Mouse (Mus musculus) intestine, embryonic 15.5 days (tissue): ENCODE measurements around the gene Kif15. TPM values are rescaled to one million over a fixed set of nuclear protein-coding genes. Genes with fewer than 3 reads are reported as not detected.

Experiments
- ATAC-seq: fragments of 200-750 bp; cut with Nextera tagmentation; 2 replicates; pipeline ENCODE4 v1.8.0; 2017; ENCODE audit warnings: moderate TSS enrichment, moderate library complexity
- H3K27ac ChIP-seq: fragments of 300-500 bp; sonication (generic); 2 replicates; pipeline ENCODE4 v1.5.1; 2015; ENCODE audit warnings: mild to moderate bottlenecking, inconsistent platforms
- H3K27me3 ChIP-seq: fragments of 300-500 bp; sonication (generic); replicated peaks from 2 replicates; pipeline ENCODE4 v1.6.1; 2015; ENCODE audit warnings: inconsistent platforms
- H3K36me3 ChIP-seq: fragments of 300-500 bp; sonication (generic); 2 replicates; pipeline ENCODE4 v1.6.1; 2015; ENCODE audit warnings: inconsistent platforms
- H3K4me1 ChIP-seq: fragments of 300-500 bp; sonication (generic); replicated peaks from 2 replicates; pipeline ENCODE4 v1.6.1; 2015; ENCODE audit warnings: inconsistent platforms
- H3K4me2 ChIP-seq: fragments of 300-500 bp; sonication (generic); replicated peaks from 2 replicates; pipeline ENCODE4 v1.6.1; 2015; ENCODE audit warnings: mild to moderate bottlenecking, inconsistent platforms
- H3K4me3 ChIP-seq: fragments of 300-500 bp; sonication (generic); replicated peaks from 2 replicates; pipeline ENCODE4 v1.5.1; 2015; ENCODE audit warnings: inconsistent platforms
- H3K9ac ChIP-seq: fragments of 300-500 bp; sonication (generic); 2 replicates; pipeline ENCODE4 v1.6.1; 2015; ENCODE audit warnings: inconsistent platforms
- H3K9me3 ChIP-seq: fragments of 300-500 bp; sonication (generic); 2 replicates; pipeline ENCODE4 v1.6.1; 2016; ENCODE audit warnings: inconsistent platforms
- WGBS: fragments of 180-500 bp; shearing (Covaris S2); methylation state at CpG from one replicate; pipeline ENCODE4 v1.1.7; 2015; 5-methylcytosine and 5-hydroxymethylcytosine counted together
- polyA plus RNA-seq: library from polyadenylated mRNA; unstranded; fragments of >200 nt; fragmentation: Nextera tagmentation; extraction: Ambion mirVana; gene quantifications from 2 replicates; pipeline ENCODE4 v1.2.1, GENCODE M21; 2015

The Kif15 gene
- 44.9 and 46.1 TPM in 2 replicates for polyA plus RNA-seq

DNA sequence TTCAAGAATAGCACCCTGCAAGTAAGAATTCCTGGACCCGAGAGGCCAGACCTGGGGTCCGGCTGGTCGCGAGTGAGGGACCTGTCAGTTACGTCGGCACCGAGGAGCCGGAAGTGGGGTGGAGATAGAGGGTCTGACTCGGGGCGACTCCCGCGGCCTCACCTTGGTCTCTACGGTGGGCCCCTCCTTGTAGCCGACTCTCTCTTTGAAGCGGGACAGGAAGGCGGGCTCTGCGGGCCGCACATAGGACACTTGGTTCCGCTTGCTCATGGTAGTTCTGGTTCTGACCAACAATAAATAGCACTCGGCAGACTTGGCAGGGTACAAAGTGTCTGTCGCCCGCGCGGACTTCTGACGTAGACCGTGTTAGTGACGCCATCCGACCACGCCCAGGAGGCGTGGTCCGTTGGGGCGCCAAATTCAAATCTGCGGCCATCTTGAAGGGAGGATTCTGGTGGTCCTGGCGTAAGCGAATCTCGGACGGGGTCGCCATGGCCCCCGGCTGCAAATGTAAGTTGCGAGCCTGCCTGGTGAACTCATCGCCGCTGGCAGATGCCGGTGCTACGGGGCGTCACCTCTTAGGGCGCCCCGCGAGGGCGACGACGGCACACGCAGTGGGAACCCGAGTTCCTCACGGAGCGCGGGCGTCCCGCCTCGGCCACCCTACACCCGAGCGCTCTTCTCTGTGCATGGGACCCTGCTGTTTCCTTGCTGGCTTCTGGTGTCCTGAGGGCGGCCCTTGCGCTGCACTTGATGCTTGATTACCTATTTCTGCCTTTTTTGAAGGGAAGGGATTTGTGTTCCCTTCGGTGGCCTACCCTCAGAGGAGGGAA lies at the start of gene Kif15, which contains the start of gene 1110059G10Rik:
Gene Kif15 (plus strand): TSS at position 404 of the 833 bp plus-strand sequence.
Gene 1110059G10Rik (minus strand): TSS at position 358 of the 833 bp plus-strand sequence.
- ATAC-seq: peak; percentile 98
- no peaks in the 10 kb centered on the region for H3K27me3 ChIP-seq
- H3K4me3 ChIP-seq: peak within 1 kb of the TSS; percentile 78
- WGBS: under 1% methylated on average over 63 of the region's 64 CpGs
- H3K9ac ChIP-seq: peak within 1 kb of the TSS; percentile 61
- peak within 1 kb of the TSS; percentile 71 for H3K4me2 ChIP-seq
- H3K27ac ChIP-seq: peak within 1 kb of the TSS; percentile 55
- 0 out of 2 replicates have a peak, but pooled peaks cover 9% of the 10 kb centered on the region for H3K36me3 ChIP-seq
- no peaks in the 10 kb centered on the region for H3K9me3 ChIP-seq
- H3K4me1 ChIP-seq: peaks cover 7% of the 10 kb centered on the region

DNA sequence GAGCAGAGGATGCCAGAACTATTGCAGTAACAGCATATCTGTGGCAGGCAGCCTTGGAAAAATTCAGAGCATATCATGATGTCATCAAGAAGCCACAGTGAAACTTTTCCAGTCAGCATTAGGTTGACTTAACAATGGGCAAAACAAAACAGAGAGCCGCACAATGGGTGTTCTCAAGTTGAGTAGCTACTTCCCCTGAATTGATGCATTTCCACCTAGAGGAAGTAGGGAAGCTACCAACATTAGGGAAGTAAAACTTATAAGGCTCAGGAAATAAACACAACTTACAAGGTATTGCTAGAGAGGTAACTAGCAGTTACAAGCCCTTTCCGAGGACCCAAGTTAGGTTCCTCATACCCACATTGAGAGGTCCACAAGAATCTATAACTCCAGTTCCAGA lies 49.8 kb upstream of the Kif15 start:
- Histone ChIP-seq H3K9ac (no peak overlapping the region), H3K27me3 (no peaks in the 10 kb centered on the region), H3K27ac (no peak overlapping the region), H3K4me1 (no peaks in the 10 kb centered on the region; the same call in 1 of the 2 replicates), H3K9me3 (no peaks in the 10 kb centered on the region), H3K4me3 (no peak overlapping the region), H3K36me3 (no peaks in the 10 kb centered on the region), H3K4me2 (no peak overlapping the region)
- ATAC-seq: no peak
- 87% methylated on average over 2 of the region's 2 CpGs for WGBS

DNA sequence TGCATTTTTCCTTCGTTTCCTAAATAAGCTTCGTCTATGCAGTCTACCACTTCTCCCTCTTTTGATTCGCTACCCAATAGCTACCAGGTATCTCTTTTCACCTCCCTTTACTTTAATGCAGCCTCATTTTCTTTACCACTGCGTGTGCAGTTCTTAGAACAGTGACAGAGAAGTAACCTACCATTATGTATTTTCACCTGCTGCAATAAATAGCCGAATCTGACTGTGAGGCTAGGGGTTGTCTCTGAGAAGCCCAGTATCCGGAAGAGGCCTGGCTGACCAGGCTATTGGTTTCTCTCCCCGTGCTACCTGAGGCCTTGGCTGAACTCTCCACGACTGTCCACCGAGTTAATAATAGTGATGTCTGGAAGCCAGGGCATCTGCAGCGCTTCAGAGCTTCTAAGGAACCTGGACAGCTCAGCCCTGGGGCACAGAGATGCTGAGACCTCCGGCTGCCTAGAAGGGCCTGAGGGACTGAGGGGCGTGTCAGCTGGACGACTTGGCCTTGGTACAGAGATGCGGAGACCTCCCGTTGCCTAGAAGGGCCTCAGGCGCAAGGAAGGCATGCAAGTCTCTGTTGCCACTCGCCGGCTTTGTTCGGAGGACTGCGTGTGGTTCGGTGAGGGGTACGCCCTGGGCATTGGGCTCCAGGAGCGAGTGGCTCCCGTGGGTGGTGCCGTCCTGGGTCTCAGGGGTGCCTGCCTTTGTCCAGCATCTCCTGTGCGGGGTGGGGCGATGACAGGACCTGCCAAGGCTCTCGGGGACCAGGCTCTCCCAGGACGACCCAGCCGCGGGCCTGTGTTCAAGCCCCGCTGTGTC lies 47.9 kb upstream of the Kif15 start:
- ATAC-seq: peak; percentile 93
- WGBS: 14% methylated on average over 32 of the region's 32 CpGs
- Histone ChIP-seq H3K9ac (peak overlapping the region; percentile 62), H3K36me3 (no peaks in the 10 kb centered on the region), H3K4me1 (no peaks in the 10 kb centered on the region; the same call in 1 of the 2 replicates), H3K27ac (no peak overlapping the region), H3K9me3 (no peaks in the 10 kb centered on the region), H3K27me3 (no peaks in the 10 kb centered on the region), H3K4me2 (peak overlapping the region; percentile 87), H3K4me3 (peak overlapping the region; percentile 58)

DNA sequence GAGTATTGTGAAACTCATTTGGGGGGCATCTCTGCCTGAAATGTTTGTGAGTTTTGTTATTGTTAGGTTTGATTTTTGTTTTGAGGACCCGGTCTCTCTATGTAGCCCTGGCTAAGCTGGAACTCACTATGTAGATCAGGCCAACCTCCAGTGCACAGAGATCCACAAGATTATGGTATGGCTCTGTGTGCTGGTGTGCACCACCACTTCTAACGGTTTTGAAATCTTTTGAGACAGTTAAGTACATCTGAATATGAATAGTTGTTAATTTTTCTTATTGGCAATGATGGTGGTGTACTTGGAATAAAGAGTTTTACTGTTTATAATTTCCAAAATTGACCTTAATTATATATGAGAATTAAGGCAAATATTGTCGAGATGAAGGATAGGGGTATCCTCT lies 28.4 kb upstream of the Kif15 start:
- H3K4me1 ChIP-seq: no peaks in the 10 kb centered on the region
- no peak overlapping the region for H3K27ac ChIP-seq
- H3K4me3 ChIP-seq: peak overlapping the region; percentile 78
- H3K4me2 ChIP-seq: peak overlapping the region; percentile 80
- no peaks in the 10 kb centered on the region for H3K9me3 ChIP-seq
- no peaks in the 10 kb centered on the region for H3K27me3 ChIP-seq
- WGBS: 31% methylated on average over 3 of the region's 3 CpGs
- peak; percentile 70; the same call in 1 of the 2 replicates for ATAC-seq
- H3K36me3 ChIP-seq: peaks cover 23% of the 10 kb centered on the region
- no peak overlapping the region for H3K9ac ChIP-seq

DNA sequence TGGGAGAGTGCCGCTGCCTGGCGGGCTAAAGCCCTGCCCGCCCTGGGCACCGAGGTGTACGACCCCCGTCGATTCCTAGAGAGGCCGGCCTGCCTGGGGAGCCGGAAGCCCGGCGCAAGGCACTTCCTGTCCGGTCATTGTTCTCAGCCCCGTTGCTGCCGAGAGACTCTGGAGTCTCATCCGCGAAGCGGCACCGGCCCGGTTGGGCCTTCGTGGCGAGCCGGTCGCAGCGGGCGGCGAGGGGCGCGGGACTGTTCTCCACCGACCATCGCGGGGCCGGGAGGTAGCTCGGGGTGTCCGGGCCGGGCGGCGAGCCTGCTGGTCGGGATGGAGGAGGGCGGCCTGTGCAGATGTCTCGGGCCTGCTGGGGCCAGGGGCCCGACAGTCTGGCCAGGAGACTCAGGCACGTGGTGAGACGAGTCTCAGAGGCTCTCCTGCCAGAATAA lies 27.9 kb upstream of the Kif15 start, which contains the start of gene Zfp105:
Gene Zfp105 (plus strand): TSS at position 137 of the 446 bp plus-strand sequence.
- ATAC-seq: peak; percentile 97
- peak within 1 kb of the TSS; percentile 89 for H3K9ac ChIP-seq
- H3K27ac ChIP-seq: peak within 1 kb of the TSS; percentile 79
- H3K4me3 ChIP-seq: peak within 1 kb of the TSS; percentile 78
- no peaks in the 10 kb centered on the region for H3K27me3 ChIP-seq
- no peaks in the 10 kb centered on the region for H3K4me1 ChIP-seq
- H3K36me3 ChIP-seq: peaks cover 26% of the 10 kb centered on the region
- peak within 1 kb of the TSS; percentile 80 for H3K4me2 ChIP-seq
- H3K9me3 ChIP-seq: no peaks in the 10 kb centered on the region
- WGBS: under 1% methylated on average over 43 of the region's 43 CpGs

DNA sequence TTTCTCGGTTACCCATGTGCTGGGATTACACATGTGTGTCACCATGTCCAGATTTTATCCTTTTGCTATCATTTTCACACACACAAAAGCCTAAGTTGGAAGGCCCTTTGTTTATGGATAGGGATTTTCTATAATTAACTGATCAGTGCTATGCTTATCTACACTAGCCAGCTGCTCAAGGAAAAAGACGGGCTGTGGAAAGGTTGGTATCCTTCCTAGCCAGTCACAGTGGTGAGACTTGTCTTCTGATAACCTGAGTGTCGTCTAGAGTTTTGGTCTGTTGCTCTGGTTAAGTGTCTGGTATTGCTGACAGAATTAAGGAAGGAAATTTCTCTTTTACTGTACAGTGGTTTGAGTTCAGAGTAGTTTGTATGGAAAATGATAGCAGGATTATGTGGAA lies 21.9 kb upstream of the Kif15 start:
- no peak overlapping the region for H3K27ac ChIP-seq
- 95% methylated on average over 3 of the region's 3 CpGs for WGBS
- peaks cover 47% of the 10 kb centered on the region for H3K36me3 ChIP-seq
- ATAC-seq: no peak
- no peaks in the 10 kb centered on the region for H3K27me3 ChIP-seq
- no peak overlapping the region for H3K4me3 ChIP-seq
- no peaks in the 10 kb centered on the region for H3K4me1 ChIP-seq
- no peak overlapping the region for H3K9ac ChIP-seq
- no peak overlapping the region for H3K4me2 ChIP-seq
- no peaks in the 10 kb centered on the region for H3K9me3 ChIP-seq

DNA sequence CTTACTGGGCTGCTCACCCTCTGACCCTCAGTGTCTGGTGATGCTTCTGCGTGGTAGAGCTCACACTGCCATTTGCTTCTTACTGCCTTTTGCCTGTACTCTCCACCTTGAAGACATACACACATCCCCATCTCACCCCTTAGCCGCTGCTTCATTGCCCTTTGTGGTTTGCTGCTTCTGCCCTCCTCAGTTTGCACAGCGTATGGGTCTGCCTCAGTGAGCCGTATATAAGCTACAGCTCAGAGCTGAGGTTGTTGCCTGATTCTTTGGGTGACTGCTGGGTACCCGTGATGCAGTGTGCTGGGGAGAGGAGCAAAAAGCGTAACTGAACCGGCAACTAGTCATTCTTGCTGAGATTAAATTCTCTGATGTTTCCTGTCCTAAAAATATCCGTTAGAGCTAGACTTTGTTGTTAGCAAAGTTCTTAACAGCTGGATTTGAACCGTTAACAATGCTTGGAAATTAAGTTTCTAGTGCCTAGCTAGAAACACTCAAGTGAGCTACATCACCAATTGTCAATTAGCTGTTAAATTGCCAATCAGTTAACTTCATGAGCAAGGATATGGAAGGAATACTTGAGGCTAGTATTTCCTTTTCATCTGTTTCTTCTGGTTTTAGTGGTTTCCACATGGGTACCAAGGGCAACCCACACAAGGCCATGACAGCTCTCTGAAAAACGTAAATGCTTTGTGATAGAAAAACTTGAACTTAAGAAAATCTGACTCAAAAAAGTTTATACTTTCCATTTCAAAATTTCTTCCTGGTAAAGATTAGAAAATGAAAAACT lies 47.8 kb downstream of the Kif15 start:
- H3K36me3 ChIP-seq: peaks cover 21% of the 10 kb centered on the region; the same call in 1 of the 2 replicates
- H3K4me1 ChIP-seq: no peaks in the 10 kb centered on the region
- H3K4me2 ChIP-seq: no peak overlapping the region
- H3K4me3 ChIP-seq: no peak overlapping the region
- no peaks in the 10 kb centered on the region for H3K9me3 ChIP-seq
- WGBS: 93% methylated on average over 10 of the region's 10 CpGs
- no peak overlapping the region for H3K27ac ChIP-seq
- no peak for ATAC-seq
- no peaks in the 10 kb centered on the region for H3K27me3 ChIP-seq
- H3K9ac ChIP-seq: no peak overlapping the region

DNA sequence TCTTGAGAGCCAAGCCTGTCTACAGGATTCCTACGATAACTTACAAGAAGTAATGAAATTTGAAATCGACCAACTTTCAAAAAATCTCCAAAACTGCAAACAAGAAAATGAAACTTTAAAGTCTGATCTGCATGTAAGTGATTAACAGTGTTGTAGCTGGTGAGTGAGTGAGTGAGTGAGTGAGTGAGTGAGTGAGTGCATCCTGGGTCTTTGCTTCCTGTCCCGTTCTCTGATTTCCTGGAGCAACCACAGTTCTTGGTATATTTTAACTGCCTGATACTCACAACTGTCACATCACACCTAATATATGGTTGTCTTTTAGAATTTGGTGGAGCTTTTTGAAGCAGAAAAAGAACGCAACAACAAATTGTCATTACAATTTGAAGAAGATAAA lies 48.3 kb downstream of the Kif15 start:
- Histone ChIP-seq H3K4me3 (no peak overlapping the region), H3K4me1 (no peaks in the 10 kb centered on the region), H3K27ac (no peak overlapping the region), H3K27me3 (no peaks in the 10 kb centered on the region), H3K36me3 (peaks cover 24% of the 10 kb centered on the region), H3K9ac (no peak overlapping the region), H3K4me2 (no peak overlapping the region), H3K9me3 (no peaks in the 10 kb centered on the region)
- WGBS: 94% methylated on average over 4 of the region's 4 CpGs
- no peak for ATAC-seq

DNA sequence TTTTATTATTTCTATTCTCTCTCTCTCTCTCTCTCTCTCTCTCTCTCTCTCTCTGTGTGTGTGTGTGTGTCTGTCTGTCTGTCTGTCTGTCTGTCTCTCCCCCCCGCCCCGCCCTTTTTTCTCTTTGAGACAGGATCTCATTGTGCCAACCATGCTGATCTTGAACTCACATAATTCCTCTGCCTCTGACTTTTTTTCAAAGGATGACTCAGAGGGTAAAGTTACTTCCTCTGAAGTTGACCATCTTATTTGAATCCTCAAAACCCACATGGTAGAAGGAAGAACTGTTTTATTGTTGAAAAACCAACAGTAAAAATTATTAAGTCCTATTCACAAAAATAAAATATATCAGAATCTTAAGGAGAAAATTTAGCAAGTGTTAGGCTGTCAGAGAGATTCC lies 53.9 kb downstream of the Kif15 start:
- peaks cover 19% of the 10 kb centered on the region for H3K36me3 ChIP-seq
- no peak overlapping the region for H3K4me2 ChIP-seq
- ATAC-seq: no peak
- no peak overlapping the region for H3K4me3 ChIP-seq
- no peaks in the 10 kb centered on the region for H3K4me1 ChIP-seq
- no peaks in the 10 kb centered on the region for H3K9me3 ChIP-seq
- H3K9ac ChIP-seq: no peak overlapping the region
- no peak overlapping the region for H3K27ac ChIP-seq
- WGBS: 100% methylated on average over 2 of the region's 2 CpGs
- H3K27me3 ChIP-seq: no peaks in the 10 kb centered on the region

DNA sequence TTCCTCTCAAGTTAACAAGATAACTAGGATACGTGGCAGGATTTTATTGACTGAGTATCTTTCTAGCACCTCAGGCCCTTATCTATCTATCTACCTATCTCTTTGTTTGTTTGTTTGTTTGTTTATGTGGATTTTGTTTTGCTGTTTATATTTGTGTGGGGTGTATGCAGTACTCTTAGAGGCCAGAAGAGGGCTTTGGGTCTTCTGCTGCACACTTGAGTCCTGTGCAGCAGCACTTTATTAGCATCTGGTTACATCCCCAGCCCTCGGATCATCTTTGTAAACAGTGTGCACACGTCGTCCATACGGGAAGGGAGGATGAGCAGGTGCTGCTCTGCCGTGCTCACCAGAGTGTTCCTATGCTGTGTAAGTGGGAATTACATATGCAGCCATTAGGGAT lies 55.2 kb downstream of the Kif15 start:
- Histone ChIP-seq H3K27me3 (no peaks in the 10 kb centered on the region), H3K4me2 (no peak overlapping the region), H3K27ac (no peak overlapping the region), H3K4me1 (no peaks in the 10 kb centered on the region), H3K9ac (no peak overlapping the region), H3K4me3 (no peak overlapping the region), H3K9me3 (no peaks in the 10 kb centered on the region), H3K36me3 (peaks cover 29% of the 10 kb centered on the region)
- WGBS: 56% methylated on average over 6 of the region's 6 CpGs
- ATAC-seq: no peak

DNA sequence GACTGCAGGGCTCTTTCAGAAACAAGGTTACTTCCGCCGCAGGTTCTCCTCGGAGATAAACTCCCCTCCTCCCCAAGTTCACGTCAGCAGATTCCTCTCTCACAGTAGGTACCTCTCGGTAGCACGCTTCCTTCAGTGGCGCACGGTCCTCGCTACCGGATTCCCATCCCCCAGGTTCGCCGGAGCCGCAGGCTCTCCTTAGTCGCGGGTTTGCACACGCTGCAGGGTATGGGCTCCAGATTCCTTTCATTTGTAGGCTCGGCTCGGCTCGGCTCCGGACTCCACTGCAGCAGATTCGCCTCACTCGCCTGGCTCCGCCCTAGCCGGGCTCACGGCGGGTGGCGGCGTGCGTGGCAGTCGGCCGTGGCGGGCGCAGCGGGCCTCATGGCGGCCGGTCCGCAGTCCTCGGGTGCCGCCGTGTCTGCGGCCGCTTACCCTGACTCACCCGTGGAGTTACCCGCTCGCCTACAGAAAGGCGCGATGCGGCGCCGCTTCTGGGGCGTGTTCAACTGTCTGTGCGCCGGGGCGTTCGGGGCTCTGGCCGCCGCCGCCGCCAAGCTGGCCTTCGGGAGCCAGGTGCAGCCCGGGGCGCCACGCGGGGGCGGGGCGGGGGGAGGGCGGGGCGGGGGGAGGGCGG lies 70.3 kb downstream of the Kif15 start, which contains the start of gene Tmem42:
Gene Tmem42 (plus strand): TSS at position 332 of the 637 bp plus-strand sequence.
- under 1% methylated on average over 54 of the region's 69 CpGs for WGBS
- peak within 1 kb of the TSS; percentile 79 for H3K9ac ChIP-seq
- peaks cover 4% of the 10 kb centered on the region; the same call in 1 of the 2 replicates for H3K36me3 ChIP-seq
- no peaks in the 10 kb centered on the region for H3K9me3 ChIP-seq
- peak; percentile 99 for ATAC-seq
- peak within 1 kb of the TSS; percentile 74 for H3K4me2 ChIP-seq
- H3K4me3 ChIP-seq: peak within 1 kb of the TSS; percentile 79
- no peaks in the 10 kb centered on the region for H3K27me3 ChIP-seq
- 0 out of 2 replicates have a peak, but pooled peaks cover 2% of the 10 kb centered on the region for H3K4me1 ChIP-seq
- peak within 1 kb of the TSS; percentile 96 for H3K27ac ChIP-seq
